Mouse (Mus musculus) G1E-ER4 (cell line): ENCODE results near the gene Mob1a. TPM values are rescaled to one million over a fixed set of nuclear protein-coding genes. Genes with fewer than 3 reads are reported as not detected.
A peak's percentile ranks its signal among the peaks of the same experiment; 100 is the strongest.

Experiments
- GATA1 ChIP-seq: IDR thresholded peaks from one replicate; pipeline ENCODE4 v1.8.0; 2012; ENCODE audit warnings: low read length, inconsistent platforms
- polyA plus RNA-seq: library from polyadenylated mRNA; stranded (reverse); fragments of >175 nt; gene quantifications from 2 replicates; pipeline ENCODE4 v1.2.3, GENCODE M21; 2012

The Mob1a gene
- 121 and 167 TPM in 2 replicates for polyA plus RNA-seq

DNA sequence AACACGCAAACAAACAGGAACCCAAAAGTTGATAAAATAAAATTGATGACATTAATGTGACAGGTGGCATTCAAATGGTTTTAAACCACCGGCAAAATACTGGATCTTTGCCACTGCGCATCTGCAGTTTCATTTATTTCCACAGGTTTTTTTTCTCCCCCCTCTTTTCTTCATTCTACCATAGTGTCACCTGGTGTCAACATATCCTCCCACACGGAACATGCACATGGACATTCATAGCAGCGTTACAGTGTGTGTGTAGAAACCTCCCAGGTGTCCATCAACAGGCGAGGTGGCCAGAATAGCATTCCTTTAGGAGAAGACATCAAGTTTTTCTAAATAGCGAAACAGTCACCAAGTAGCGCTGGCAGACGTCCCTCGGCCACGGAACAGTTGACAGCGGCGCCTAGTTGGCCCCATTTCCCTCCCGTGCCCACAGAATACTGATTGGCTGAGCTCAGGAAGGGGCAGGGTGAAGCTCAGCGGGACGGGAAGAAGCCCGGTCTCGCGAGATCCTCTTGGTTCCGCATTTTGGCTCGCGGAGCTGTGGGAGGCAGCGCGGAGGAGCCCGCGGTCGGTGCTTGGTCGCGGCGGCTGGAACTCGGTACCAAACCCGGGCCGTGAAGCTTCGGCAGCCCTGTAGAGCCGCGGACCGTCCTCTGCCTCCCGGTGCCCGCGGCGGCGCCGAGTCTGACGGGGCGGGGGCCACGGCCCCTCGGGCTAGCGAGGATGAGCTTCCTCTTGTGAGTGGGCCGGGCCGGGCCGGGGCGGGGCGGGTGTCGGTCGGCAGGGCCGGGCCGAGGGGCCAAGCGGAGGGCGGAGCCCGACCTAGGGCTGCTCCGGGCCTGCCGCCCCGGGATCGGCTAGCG is at the start of gene Mob1a, which contains the start of gene Mthfd2:
Mob1a (plus strand) TSS at position 492 of the 869 bp plus-strand sequence.
Mthfd2 (minus strand) TSS at position 384 of the 869 bp plus-strand sequence.
- TF ChIP-seq GATA1: no peak

DNA sequence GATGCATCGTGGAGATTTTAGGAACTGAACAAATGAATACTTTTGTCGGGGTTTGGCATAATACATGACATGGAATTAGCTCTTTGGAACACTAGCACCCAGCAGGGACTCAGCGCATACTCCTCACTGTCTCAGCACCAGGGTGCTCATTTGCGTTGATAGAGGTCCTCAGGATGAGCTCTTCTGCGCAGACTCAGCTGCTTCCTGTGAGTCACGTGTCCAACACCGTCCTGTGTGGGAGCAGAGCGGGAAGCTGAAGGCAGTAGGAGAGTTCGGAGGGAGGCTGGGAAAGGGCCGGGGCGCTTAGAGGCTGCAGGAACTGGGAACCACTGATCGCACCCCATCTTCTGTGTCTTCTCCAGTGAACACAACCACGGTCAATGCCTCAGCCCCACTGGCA is 48.7 kb upstream of the Mob1a start:
- no peak for TF ChIP-seq GATA1

DNA sequence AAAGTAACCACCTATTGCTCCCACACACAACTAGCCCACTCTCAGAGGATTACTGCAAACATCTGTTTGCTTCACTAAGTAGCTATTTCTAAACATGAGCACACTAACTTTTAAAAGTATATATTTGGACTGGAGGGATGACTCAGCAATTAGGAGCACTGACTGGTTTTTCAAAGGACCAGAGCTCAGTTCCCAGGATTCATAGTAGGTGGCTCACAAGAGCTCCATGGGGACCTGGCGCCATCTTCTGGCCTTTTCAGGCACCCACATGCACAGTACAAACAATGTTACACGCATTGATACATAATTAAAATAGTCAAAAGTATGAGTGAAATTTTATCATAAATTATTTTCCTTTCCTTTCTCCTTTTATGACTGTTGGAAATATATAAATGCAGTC is 46.9 kb upstream of the Mob1a start:
- no peak for TF ChIP-seq GATA1

DNA sequence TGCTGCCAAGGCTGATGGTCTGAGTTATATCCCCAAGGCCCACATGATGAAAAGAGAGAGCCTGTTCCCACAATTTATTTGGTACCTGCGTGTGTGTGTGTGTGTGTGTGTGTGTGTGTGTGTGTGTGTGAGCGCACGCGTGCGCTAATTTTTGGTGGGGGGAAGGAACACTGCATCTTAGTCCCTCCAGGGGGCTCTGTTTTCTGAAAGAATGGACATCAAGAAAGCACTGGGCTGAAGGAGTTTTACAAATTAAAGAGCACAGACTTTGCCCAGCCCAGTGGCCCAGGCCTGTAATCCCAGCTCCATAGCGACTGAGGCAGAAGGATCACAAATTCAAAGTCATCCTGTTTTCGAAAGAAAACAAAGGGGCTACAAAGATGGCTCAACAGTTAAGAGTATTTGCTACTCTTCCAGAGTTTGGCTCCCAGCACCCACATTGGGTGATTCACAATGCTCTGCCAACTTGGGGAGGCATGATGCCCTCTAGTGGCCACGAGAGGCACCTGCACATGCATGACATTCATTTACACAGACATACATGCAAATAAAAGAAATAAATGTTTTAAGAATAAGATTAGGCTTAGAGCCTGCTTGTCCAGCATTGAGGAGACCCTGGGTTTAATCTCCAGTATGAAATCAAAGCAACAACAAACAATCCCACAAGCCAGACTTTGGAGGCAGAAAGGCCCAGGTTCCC is 45.4 kb upstream of the Mob1a start:
- TF ChIP-seq GATA1: no peak

DNA sequence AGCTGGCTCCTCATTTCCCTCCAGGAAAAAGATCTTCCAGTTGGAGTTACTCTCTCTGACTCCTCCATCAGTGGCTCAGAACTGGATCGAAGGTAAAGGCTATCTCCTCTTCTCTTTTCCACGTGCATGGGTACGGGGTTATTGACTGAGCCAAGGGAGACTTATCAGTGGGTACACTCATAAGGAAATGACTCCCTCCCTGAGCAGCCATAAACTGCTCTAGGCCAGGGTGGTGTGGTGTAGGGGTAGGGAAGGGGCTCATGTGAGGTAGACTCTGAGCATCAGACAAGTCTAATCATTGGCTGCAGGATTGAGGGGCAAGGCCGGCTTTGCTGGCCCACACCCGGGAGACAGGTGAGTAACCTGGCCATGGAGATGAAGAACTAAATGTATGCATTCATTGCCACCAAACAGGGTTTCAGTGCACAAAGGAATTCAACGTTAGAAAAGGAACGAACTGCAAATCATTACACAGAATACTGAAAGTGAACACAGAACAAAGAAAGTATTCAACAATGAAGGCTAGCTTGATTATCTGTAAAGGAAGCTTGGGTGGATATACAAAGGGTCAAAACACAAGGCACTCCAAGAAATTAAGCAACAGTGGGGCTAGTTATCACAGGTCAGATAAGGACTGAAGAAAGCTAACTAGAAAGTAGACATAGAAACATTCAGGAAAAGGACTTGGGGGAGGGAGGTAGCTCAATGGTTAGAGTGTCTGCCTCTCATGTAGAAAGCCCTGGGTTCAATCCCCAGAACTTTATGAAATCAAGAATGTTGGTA is 25.2 kb upstream of the Mob1a start:
- TF ChIP-seq GATA1: no peak

DNA sequence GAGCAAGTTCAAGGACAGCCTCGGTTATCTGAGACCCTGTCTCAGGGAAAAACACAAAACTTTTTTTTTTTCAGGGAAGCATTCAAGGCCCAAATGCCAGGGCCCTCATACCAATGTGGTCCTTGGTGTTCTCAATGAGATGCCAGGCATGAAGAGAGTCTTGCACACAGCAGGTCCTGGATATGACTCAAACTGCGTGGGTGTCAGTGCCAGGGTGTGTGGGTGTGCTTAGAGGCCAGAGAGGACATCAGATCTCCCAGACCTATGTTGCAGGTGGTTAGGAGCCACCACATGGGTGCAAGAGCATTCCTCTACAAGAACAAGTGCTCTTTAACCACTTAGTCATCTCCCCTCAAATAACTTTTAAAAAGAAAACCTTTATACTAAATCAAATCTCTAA is 24.5 kb upstream of the Mob1a start:
- no peak for TF ChIP-seq GATA1

DNA sequence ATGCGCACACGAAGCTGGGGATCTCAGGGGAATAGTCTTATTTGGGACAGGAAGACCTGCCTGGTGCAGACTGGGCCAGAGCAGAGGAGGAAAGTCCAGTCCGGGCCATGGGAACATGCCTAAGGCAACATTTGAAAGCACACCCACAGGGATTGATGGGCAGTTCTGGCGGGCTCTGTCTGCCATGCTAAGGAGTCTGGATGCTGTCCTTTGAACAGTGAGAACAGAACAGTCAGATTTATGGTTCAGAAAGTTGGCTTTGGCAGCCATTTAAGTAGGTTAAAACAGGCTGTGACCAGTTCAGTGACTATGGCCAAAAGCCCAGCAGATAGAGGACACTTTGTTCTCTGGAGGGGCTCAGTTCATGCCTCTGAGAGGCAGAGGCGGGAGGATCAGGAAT is 23.6 kb upstream of the Mob1a start:
- TF ChIP-seq GATA1: no peak

DNA sequence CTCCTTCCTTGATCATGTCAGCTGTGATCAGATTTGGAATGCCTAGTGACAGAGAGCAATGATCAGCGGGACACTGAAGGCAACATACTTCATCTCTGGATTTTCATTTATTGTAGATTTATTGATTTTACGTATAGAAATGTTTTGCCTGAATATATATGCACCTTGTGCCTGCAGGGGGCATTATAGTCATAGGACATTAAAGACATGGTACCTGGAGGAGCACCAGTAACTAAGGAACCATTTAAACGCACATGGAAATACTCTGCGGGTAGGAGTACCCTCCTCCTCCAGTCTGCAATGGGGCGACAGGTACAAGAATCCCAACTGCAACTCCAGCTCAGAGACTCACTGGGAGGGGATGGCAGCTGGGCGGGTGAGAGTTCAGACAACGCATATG is 16.8 kb upstream of the Mob1a start:
- TF ChIP-seq GATA1: no peak

DNA sequence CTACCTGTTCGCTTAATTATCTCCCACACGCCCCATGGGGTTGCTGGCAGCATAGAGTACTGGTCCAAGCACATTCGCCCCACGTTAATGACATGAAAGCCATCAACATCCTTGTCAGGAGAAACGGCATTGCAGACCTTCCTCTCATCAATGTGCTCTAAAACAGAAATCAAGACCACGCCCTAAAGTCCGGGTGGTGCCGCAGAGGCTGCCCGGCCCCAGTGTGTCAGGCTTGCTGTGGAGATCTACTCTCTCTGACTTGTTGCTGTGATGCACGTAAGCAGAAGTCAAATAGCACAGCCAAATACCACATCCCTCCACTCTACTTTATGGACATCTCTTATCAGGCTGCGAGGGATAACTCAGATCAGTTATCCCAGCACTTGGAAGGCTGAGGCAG is 14.6 kb upstream of the Mob1a start:
- no peak for TF ChIP-seq GATA1

DNA sequence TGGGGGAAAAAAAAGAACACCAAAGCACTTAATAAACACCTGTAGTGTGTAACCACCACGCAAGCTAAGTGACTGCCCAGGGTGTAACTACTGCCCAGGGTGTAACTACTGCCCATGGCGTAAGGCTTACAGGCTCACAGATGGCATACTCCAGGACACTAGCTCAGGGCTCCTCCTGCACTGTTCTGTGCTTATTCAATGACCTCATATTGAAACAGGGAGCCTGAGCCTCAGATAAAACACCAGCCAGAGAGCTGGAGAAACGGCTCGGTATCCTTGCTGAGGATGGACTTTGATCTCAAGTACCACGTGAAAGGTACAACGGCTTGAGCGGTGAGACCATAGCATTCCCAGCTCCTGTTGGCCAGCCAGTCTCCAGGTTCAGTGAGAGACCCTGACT is 13.8 kb upstream of the Mob1a start:
- no peak for TF ChIP-seq GATA1

DNA sequence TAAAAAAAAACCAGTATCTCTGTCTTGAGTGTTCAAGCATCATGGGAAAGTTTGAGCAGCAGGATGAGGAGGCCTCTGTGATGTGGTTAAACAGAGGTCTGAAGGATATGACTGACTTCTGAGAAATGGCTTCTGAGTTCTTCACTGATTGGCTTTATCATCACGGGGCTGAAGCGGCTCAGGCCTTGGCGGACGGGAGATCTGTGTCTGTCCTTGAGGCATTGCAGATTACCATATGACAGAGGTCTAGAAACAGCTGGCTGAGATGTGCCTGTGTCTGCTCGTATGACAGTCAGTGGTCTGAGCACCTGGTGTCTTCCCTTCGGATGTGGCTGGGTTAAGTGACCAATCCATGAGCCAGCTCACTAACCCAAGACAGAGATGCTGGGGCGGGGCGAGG is 13.3 kb upstream of the Mob1a start:
- TF ChIP-seq GATA1: peak; percentile 67

DNA sequence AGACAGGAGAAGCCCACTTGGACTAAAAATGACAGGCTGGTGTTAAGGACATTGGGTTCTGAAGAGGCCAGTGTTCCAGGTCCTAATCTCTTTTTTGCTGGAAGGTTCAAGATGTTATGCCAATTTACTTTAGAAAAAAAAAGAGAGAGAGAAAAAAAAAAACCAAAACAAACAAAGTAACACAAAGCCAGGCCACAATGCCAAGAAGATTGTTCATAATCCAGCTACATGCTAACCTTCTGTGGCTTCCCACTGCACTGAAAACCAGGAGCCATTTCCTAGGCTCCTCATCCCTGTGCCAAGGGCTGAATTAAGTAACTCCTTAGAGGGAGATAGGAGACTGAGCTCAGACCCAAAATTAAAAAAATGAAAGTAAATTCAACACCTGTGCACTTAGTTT is 10.5 kb upstream of the Mob1a start:
- no peak for TF ChIP-seq GATA1

DNA sequence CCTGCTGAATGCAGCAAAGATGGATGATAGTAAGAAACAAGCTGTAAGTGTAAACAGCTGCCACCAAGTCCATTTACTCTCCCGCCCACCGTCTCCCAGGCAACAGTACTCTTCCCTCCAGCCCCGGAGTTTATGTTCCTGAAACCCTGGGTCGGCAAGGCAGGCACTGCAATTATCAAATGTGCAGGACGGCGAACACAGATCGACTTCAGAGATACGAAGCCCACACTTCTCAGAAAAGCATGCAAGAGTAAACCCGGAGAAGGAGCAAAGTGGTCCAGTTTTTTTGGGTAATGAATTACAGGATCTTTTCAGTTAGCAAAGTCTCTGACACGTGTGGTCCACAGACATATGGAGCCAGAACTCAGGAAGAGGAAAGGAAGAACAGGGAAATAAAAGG is 9.8 kb upstream of the Mob1a start:
- TF ChIP-seq GATA1: peak; percentile 11

DNA sequence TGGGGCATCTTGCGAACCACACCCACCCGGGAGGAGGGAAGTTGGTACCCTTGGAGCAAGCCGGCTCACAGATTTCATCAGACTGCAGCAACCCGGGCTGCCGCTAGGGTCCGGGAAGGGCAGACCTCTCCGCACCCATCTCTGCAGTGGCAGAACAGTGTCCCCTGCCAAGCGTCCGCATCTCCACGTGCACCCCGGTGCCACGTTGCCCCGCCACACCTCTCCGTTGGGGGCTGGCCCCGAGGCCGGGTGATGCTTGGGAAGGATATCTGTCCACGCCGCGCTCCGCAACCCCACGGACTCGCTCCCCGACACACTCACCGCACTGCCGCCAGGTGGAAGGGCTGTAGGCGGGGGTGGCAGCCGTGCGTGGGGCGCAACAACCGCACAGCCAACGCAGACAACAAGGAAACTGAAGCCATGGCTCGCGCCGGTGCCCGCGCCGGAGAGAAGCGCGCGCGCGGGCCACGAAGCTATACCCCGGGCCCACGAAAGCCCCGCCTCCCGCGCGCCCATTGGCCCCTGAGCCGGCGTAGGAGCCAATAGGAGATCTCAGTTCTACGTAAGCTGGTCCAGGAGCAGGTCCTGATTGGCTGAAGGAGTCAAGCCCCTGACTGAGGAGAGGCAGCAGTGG is 8.6 kb upstream of the Mob1a start:
- TF ChIP-seq GATA1: no peak

DNA sequence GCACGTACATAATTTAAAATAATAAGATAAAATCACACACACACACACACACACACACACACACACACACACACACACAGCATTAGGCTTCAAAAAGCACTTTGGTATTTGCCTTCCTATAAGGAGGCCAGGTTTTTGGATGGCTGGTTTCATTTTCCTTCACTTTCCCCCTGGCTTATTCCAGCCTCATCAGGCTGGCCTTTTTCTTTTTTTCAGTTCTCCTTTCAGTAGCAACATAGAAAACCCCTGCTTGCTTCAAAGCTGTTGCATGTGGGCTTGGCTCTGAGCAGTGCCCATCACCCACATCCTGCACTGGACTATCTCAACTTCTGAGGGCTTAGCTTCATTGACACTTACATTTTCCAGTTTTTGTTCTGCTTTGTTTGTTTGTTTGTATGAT is 3.9 kb upstream of the Mob1a start:
- TF ChIP-seq GATA1: no peak
